Mouse (Mus musculus) CH12.LX (cell line): ENCODE data around the gene Ablim1.

ENCODE experiments used
- CTCF ChIP-seq, 2 experiments: IDR thresholded peaks in 1 of 2; conservative IDR thresholded peaks in 1 of 2; 2 replicates each; pipeline ENCODE4 v1.5.1; 2011 to 2012; ENCODE audit warnings: low read depth in 2 of 2, low read length in 2 of 2, improper control_type of control experiment in 1 of 2, inconsistent platforms in 1 of 2, mild to moderate bottlenecking in 1 of 2, moderate library complexity in 1 of 2
- E2F4 ChIP-seq: IDR thresholded peaks from 2 replicates; pipeline ENCODE4 v1.6.1; 2011; ENCODE audit warnings: low read depth, low read length, improper control_type of control experiment; ENCODE audit not compliant: insufficient replicate concordance
- EP300 ChIP-seq: IDR thresholded peaks from 2 replicates; pipeline ENCODE4 v1.6.1; 2011; ENCODE audit warnings: low read length, improper control_type of control experiment
- HCFC1 ChIP-seq: IDR thresholded peaks from 2 replicates; pipeline ENCODE4 v1.6.1; 2012; ENCODE audit warnings: low read depth, mild to moderate bottlenecking, inconsistent platforms, low read length, improper control_type of control experiment
- MAZ ChIP-seq: IDR thresholded peaks from 2 replicates; pipeline ENCODE4 v1.6.1; 2012; ENCODE audit warnings: low read depth, mild to moderate bottlenecking, inconsistent platforms, low read length, improper control_type of control experiment, moderate library complexity
- MXI1 ChIP-seq: IDR thresholded peaks from 2 replicates; pipeline ENCODE4 v1.6.1; 2011; ENCODE audit warnings: mild to moderate bottlenecking, low read depth, low read length, improper control_type of control experiment
- MYC ChIP-seq: IDR thresholded peaks from 2 replicates; pipeline ENCODE4 v1.6.1; 2011; ENCODE audit warnings: low read depth, mild to moderate bottlenecking, improper control_type of control experiment, low read length
- POLR2A ChIP-seq: IDR thresholded peaks from 2 replicates; pipeline ENCODE4 v1.6.1; 2011; ENCODE audit warnings: low read depth, mild to moderate bottlenecking, improper control_type of control experiment, low read length
- TCF12 ChIP-seq: IDR thresholded peaks from 2 replicates; pipeline ENCODE4 v1.6.1; 2014; ENCODE audit warnings: low read depth, mild to moderate bottlenecking, inconsistent platforms, low read length, improper control_type of control experiment

DNA sequence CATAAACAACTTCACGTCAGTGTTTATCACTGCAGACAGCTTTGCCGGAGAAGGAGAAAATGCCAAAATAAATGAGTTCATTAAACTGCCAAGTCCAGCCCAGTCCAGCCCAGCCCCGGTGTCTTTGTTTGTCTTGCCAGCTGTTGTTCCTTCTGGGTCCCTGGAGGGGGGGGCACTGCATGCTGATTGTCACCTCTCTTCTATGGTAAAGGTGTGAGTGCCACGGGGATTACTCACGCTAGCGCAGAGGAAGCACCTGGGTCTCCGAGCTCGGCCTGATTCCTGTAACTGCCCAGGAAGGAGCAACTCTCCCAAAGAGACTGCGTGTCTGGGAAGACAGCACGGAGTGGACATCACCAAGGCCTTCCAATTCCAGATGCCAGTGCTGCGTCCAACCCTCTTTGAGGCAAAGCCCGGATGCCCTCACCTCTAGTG is 12.7 kb downstream of the Ablim1 start:
- TF ChIP-seq POLR2A = no peak
- no peak for TF ChIP-seq CTCF (conservative IDR thresholded peaks at IDR 0.05 in 1 of 2, IDR thresholded peaks at IDR 0.05 in 1 of 2; ENCODE audit: low read depth in 2 of 2, low read length in 2 of 2)
- TF ChIP-seq TCF12 = no peak
- no peak for TF ChIP-seq MAZ
- TF ChIP-seq E2F4 = no peak
- no peak for TF ChIP-seq EP300
- TF ChIP-seq MXI1 = no peak
- no peak for TF ChIP-seq HCFC1
- no peak for TF ChIP-seq MYC
